Mouse (Mus musculus) ES-E14 (cell line): ENCODE data around the gene Btaf1. TPM values are rescaled to one million over a fixed set of nuclear protein-coding genes. Genes with fewer than 3 reads are reported as not detected.
A peak's percentile ranks its signal among the peaks of the same experiment; 100 is the strongest.

Experiments
- DNase-seq: peaks from one replicate; pipeline ENCODE4 v3.0.0-alpha.2; 2013; ENCODE audit warnings: low read depth, low spot score
- H3K27ac ChIP-seq: 2 replicates; pipeline ENCODE4 v1.5.1; 2012; ENCODE audit warnings: low read depth, mild to moderate bottlenecking, low read length, moderate library complexity, mixed read lengths; ENCODE audit not compliant: poor library complexity, insufficient read depth, severe bottlenecking
- H3K36me3 ChIP-seq: 2 replicates; pipeline ENCODE4 v1.6.1; 2012; ENCODE audit warnings: mild to moderate bottlenecking, low read length, moderate library complexity, mixed read lengths; ENCODE audit not compliant: control insufficient read depth, poor library complexity, insufficient read depth, severe bottlenecking
- H3K4me1 ChIP-seq, 2 experiments: fragments of 150-350 bp in 1 of 2; sonication (generic) in 1 of 2; 2 replicates each; pipeline ENCODE4 v1.6.1; 2012; ENCODE audit warnings: low read length in 2 of 2, mild to moderate bottlenecking in 1 of 2, mixed read lengths in 1 of 2; ENCODE audit not compliant: control insufficient read depth in 2 of 2, insufficient read depth in 2 of 2, poor library complexity in 1 of 2
- H3K4me3 ChIP-seq, 2 experiments: fragments of 150-350 bp in 1 of 2; sonication (generic) in 1 of 2; 2 replicates each; pipeline ENCODE4 v1.5.1; 2012; ENCODE audit warnings: low read length in 2 of 2, low read depth in 1 of 2, mild to moderate bottlenecking in 1 of 2, mixed read lengths in 1 of 2; ENCODE audit not compliant: insufficient read depth in 1 of 2, poor library complexity in 1 of 2, severe bottlenecking in 1 of 2
- H3K9ac ChIP-seq: 2 replicates; pipeline ENCODE4 v1.6.1; 2012; ENCODE audit warnings: low read depth, mild to moderate bottlenecking, low read length, mixed read lengths; ENCODE audit not compliant: poor library complexity, insufficient read depth, severe bottlenecking
- H3K9me3 ChIP-seq: fragments of 150-350 bp; sonication (generic); 2 replicates; pipeline ENCODE4 v1.6.1; 2012; ENCODE audit warnings: low read depth, mild to moderate bottlenecking, low read length; ENCODE audit not compliant: control insufficient read depth, insufficient read depth
- CHD2 ChIP-seq: IDR thresholded peaks from 2 replicates; pipeline ENCODE4 v1.6.1; 2014; ENCODE audit warnings: mild to moderate bottlenecking, low read depth, low read length, inconsistent platforms
- HCFC1 ChIP-seq: IDR thresholded peaks from 2 replicates; pipeline ENCODE4 v1.6.1; 2012; ENCODE audit warnings: low read length, inconsistent platforms, borderline replicate concordance; ENCODE audit not compliant: insufficient read depth
- MAFK ChIP-seq: IDR thresholded peaks from 2 replicates; pipeline ENCODE4 v1.6.1; 2014; ENCODE audit warnings: mild to moderate bottlenecking, low read depth, low read length, inconsistent platforms; ENCODE audit not compliant: insufficient read depth
- ZC3H11A ChIP-seq: IDR thresholded peaks from 2 replicates; pipeline ENCODE4 v1.6.1; 2012; ENCODE audit warnings: low read depth, mild to moderate bottlenecking, inconsistent platforms, low read length, borderline replicate concordance
- ZNF384 ChIP-seq: IDR thresholded peaks from 2 replicates; pipeline ENCODE4 v1.6.1; 2012; ENCODE audit warnings: low read depth, low read length, inconsistent platforms
- in situ Hi-C, 2 experiments: fragments of 600-800 bp; cut with MboI; formaldehyde crosslinking; loops; one replicate each; pipeline ENCODE4 v1.15.1; 2025; ENCODE audit warnings: low sequenced_read_pairs in 2 of 2, inconsistent platforms in 1 of 2; ENCODE audit not compliant: unreplicated experiment in 2 of 2
- total RNA-seq: library from RNA; depleted of rRNA; stranded (reverse); fragments of 300-350 nt; gene quantifications from 2 replicates; pipeline ENCODE4 v1.2.3, GENCODE M21; 2012

Btaf1 gene
- total RNA-seq, 1 experiment, result 41.0 TPM

GRCm38 (mm10) chr19:37050643-37051345, 124.9 kb downstream of the Btaf1 start:
- in situ Hi-C loops, result loop anchor here in 1 of 2 experiments (25.0 kb wide), 1 partner anchor 212 kb away; no protein-coding TSS in a partner anchor
- Histone ChIP-seq H3K4me3 (no peak overlapping the region), H3K9ac (no peak overlapping the region), H3K36me3 (no peaks in the 10 kb centered on the region), H3K9me3 (no peaks in the 10 kb centered on the region), H3K27ac (no peak overlapping the region), H3K4me1 (no peaks in the 10 kb centered on the region)
- DNase-seq, result peak; percentile 52
- TF ChIP-seq CHD2, result no peak
- TF ChIP-seq ZC3H11A, result peak; percentile 93
- TF ChIP-seq MAFK, result no peak
- no peak for TF ChIP-seq ZNF384

- no peaks in the 10 kb centered on the region for H3K36me3 ChIP-seq
- TF ChIP-seq MAFK (no peak), ZC3H11A (no peak), CHD2 (no peak), ZNF384 (no peak), HCFC1 (no peak)
- H3K27ac ChIP-seq, result no peak overlapping the region
- no peak overlapping the region for H3K4me3 ChIP-seq
- no peak overlapping the region for H3K9ac ChIP-seq
- no peaks in the 10 kb centered on the region for H3K4me1 ChIP-seq
- H3K9me3 ChIP-seq, result no peaks in the 10 kb centered on the region
- in situ Hi-C loops, result loop anchor here in 1 of 2 experiments (25.0 kb wide), 1 partner anchor 206 kb away; no protein-coding TSS in a partner anchor
- DNase-seq, result no peak
Observed at GRCm38 (mm10) chr19:37055976-37056556, 130.2 kb downstream of the Btaf1 start.

- Histone ChIP-seq H3K4me3 (no peak overlapping the region), H3K9ac (no peak overlapping the region), H3K36me3 (no peaks in the 10 kb centered on the region), H3K27ac (no peak overlapping the region), H3K9me3 (no peaks in the 10 kb centered on the region), H3K4me1 (no peaks in the 10 kb centered on the region)
- in situ Hi-C loops, result loop anchor here in 1 of 2 experiments (25.0 kb wide), 1 partner anchor 205 kb away; no protein-coding TSS in a partner anchor
- TF ChIP-seq MAFK, result no peak
- TF ChIP-seq ZC3H11A, result no peak
- no peak for TF ChIP-seq HCFC1
- no peak for TF ChIP-seq CHD2
- no peak for TF ChIP-seq ZNF384
- no peak for DNase-seq
Observed at GRCm38 (mm10) chr19:37057161-37057905, 131.5 kb downstream of the Btaf1 start.

DNA sequence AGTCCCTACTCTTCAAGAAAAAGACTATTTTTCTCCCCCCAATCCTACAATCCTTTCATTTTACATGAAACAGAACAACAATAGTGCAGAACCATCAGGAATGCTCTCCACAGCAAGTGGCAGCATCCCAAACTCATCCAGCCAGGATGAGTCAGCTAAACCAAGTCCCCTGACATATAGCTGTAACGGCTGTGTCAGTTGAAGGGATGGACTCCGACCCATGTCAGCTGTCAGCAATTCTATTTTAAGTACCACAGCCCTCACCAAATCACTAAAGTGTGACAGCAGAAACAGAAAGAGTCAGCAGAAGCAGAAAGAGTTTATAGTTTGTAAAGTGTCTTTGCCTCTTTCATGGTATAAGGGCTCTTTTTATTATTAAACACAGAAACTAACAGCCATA, 133.7 kb downstream of the Btaf1 start:
- TF ChIP-seq MAFK (0 out of 2 replicates have a peak, but pooled peaks have one; percentile 60), ZC3H11A (no peak), CHD2 (no peak), HCFC1 (no peak), ZNF384 (no peak)
- DNase-seq, result no peak
- in situ Hi-C loops, result loop anchor here in 1 of 2 experiments (25.0 kb wide), 1 partner anchor 203 kb away; no protein-coding TSS in a partner anchor
- no peak overlapping the region for H3K4me3 ChIP-seq
- H3K9ac ChIP-seq, result no peak overlapping the region
- H3K36me3 ChIP-seq, result no peaks in the 10 kb centered on the region
- no peaks in the 10 kb centered on the region for H3K4me1 ChIP-seq
- no peak overlapping the region for H3K27ac ChIP-seq
- no peaks in the 10 kb centered on the region for H3K9me3 ChIP-seq
